Mouse (Mus musculus) liver, postnatal 0 days (tissue): ENCODE data around the gene Rab5if.

Experiments
- CTCF ChIP-seq: sonication (generic); IDR thresholded peaks from 2 replicates; pipeline ENCODE4 v1.5.1; 2016; ENCODE audit warnings: antibody characterized with exemption, low read depth
- EP300 ChIP-seq: IDR thresholded peaks from 2 replicates; pipeline ENCODE4 v1.6.1; 2016; ENCODE audit warnings: antibody characterized with exemption, low read depth, mild to moderate bottlenecking

- TF ChIP-seq EP300 = no peak
- no peak for TF ChIP-seq CTCF
These were observed 20.2 kb upstream of the Rab5if start for GRCm38 (mm10) chr2:156842711-156843110.
